Mouse (Mus musculus): ENCODE results near the gene Txndc12.

- no peak for TF ChIP-seq CTCF (IDR thresholded peaks at IDR 0.05; ENCODE audit: extremely low read depth, insufficient read depth, insufficient read length, insufficient replicate concordance)
- TF ChIP-seq POLR2A (IDR thresholded peaks at IDR 0.05; ENCODE audit: low read depth, low read length), result no peak
Measured at GRCm38 (mm10) chr4:108900421-108900820, 66.0 kb downstream of the Txndc12 start.
